Mouse (Mus musculus): ENCODE results near the gene Tbx4.

DNA sequence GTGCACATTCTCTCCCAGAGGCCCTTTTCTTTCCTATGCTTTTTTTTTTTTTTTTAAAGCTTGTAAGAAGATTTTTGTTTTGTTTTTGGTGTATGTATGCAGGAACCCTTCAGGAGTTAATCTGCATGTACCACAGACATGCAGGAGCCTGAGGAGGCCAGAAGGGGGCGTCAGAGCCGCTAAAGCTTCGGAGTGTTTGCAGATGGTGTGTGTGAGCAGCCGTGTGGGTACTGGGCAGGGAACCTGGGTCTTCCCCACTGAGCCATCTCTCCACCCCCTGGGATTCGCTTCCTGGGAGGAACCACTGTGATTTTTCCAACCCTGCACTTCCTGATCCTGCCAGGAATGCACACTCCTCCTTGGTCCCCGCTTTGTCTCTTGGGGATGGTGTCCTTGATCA, 35.5 kb upstream of the Tbx4 start:
- peak; percentile 42 for TF ChIP-seq CTCF (IDR thresholded peaks at IDR 0.05; ENCODE audit: low read depth, low read length)
- no peak for TF ChIP-seq POLR2A (IDR thresholded peaks at IDR 0.05; ENCODE audit: borderline replicate concordance, low read depth, low read length)
